Comparison of ENCODE assay signal across 10 mouse cellular contexts in the genomic region with DNA sequence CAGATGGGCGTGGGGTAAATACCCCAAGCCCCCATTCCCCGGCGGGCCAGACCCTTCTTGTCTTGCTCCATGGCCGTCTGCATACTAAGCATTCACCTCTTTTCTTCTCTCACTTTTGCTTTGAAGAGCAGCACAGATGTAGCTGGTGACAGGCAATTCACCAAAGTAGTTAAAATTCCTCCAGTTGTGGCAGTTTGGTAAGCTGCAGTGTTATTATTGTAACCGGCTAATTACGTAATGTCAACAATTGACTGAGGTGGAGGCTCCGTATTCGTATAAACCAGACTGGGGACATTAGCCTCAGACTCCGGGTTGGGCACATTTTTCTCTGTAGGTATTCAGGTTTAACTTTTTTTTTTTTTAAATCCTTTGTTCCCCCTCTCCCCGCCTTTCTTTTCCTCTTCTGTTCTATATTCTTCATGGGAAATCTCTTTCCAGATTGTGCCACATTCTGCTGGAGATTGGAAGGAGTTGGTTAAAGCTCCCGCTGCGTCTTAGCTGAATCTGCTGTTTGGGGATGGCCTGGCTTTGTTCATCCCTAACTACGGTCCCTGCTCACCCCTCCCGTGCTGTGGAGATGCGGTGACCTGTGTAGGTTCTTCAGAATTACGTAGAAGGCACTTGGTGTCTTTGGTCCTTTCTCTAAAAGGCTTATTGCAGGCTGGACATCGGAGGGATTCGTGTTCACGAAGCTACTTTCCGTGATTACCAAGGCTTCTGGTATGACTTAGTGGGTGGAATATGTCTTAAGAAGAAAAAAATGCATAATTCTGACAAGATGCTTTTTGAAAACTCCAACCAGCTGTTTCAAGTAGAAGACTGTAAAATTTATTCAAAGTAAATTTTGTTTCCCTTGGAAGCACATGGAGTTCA.
A peak's percentile ranks its signal among the peaks of the same experiment; 100 is the strongest.
DNase-seq lines count a peak whose midpoint lies in the region; ATAC-seq and TF ChIP-seq lines count a peak whose summit lies in the region.
"Had no signal": no experiment of that assay in that cellular context is flagged by ENCODE, and none has a peak within 500 bp of the region (broad histone marks: within the 10 kb centered on the region; RNA-seq: fewer than 3 reads in every experiment).

No protein-coding gene starts in this region.

- no peak for TF ChIP-seq CTCF in thymus, adult 2 months (IDR thresholded peaks at IDR 0.05; ENCODE audit: borderline replicate concordance, control insufficient read depth, extremely low read depth, insufficient read depth, low read length, poor library complexity)

- peak; percentile 88 for ATAC-seq in forebrain, embryonic 14.5 days
- peak; percentile 81 for ATAC-seq in midbrain, embryonic 11.5 days (ENCODE audit: low FRiP score)

- peak overlapping the region; percentile 69; the same call in 1 of the 2 replicates for H3K27ac ChIP-seq in forebrain, embryonic 14.5 days (ENCODE audit: low read depth, low read length)
- H3K27ac ChIP-seq in midbrain, embryonic 11.5 days (ENCODE audit: low read depth, low read length), result peak overlapping the region; percentile 48
- H3K27ac ChIP-seq in thymus, adult 2 months (ENCODE audit: control insufficient read depth, insufficient read depth, low read length), result no peak overlapping the region
- H3K27ac ChIP-seq: stomach, embryonic 15.5 days had no signal

- peak overlapping the region; percentile 43 for H3K4me2 ChIP-seq in forebrain, embryonic 14.5 days (ENCODE audit: low read length)
- H3K4me2 ChIP-seq in midbrain, embryonic 11.5 days, result peak overlapping the region; percentile 34
- H3K4me2 ChIP-seq: stomach, embryonic 15.5 days had no signal

- H3K27me3 ChIP-seq in forebrain, embryonic 14.5 days (replicated peaks; ENCODE audit: control insufficient read depth, insufficient read depth, low read length), result no peaks in the 10 kb centered on the region
- no peaks in the 10 kb centered on the region for H3K27me3 ChIP-seq in midbrain, embryonic 11.5 days (ENCODE audit: control insufficient read depth, insufficient read depth, low read length)
- H3K27me3 ChIP-seq in thymus, adult 2 months (ENCODE audit: control insufficient read depth, insufficient read depth, low read length), result no peaks in the 10 kb centered on the region
- H3K27me3 ChIP-seq: CH12.LX; stomach, embryonic 15.5 days had no signal

- no peak for TF ChIP-seq POLR2A in thymus, adult 2 months (IDR thresholded peaks at IDR 0.05; ENCODE audit: control insufficient read depth, extremely low read depth, insufficient read depth, low read length, poor library complexity)

- H3K4me1 ChIP-seq in forebrain, embryonic 14.5 days (ENCODE audit: control insufficient read depth, insufficient read depth, low read length), result peaks cover 33% of the 10 kb centered on the region
- peaks cover 27% of the 10 kb centered on the region for H3K4me1 ChIP-seq in midbrain, embryonic 11.5 days (ENCODE audit: control insufficient read depth, insufficient read depth, low read length)
- H3K4me1 ChIP-seq in thymus, adult 2 months (replicated peaks; ENCODE audit: control insufficient read depth, insufficient read depth, low read length), result no peaks in the 10 kb centered on the region
- H3K4me1 ChIP-seq: stomach, embryonic 15.5 days had no signal

- H3K9ac ChIP-seq in forebrain, embryonic 14.5 days (ENCODE audit: low read length), result peak overlapping the region; percentile 42; the same call in 1 of the 2 replicates
- H3K9ac ChIP-seq in midbrain, embryonic 11.5 days (ENCODE audit: low read length), result 0 out of 2 replicates have a peak overlapping the region, but pooled peaks have one; percentile 25
- H3K9ac ChIP-seq: stomach, embryonic 15.5 days had no signal

- H3K9me3 ChIP-seq in forebrain, embryonic 14.5 days (replicated peaks; ENCODE audit: control insufficient read depth, low read length), result no peaks in the 10 kb centered on the region
- no peaks in the 10 kb centered on the region for H3K9me3 ChIP-seq in midbrain, embryonic 11.5 days (ENCODE audit: control insufficient read depth, low read length)
- H3K9me3 ChIP-seq: stomach, embryonic 15.5 days had no signal

- no peaks in the 10 kb centered on the region for H3K36me3 ChIP-seq in forebrain, embryonic 14.5 days (ENCODE audit: control insufficient read depth, insufficient read depth, low read length)
- H3K36me3 ChIP-seq in midbrain, embryonic 11.5 days (ENCODE audit: control insufficient read depth, insufficient read depth, low read length), result no peaks in the 10 kb centered on the region
- H3K36me3 ChIP-seq in thymus, adult 2 months (ENCODE audit: control insufficient read depth, insufficient read depth, low read length), result no peaks in the 10 kb centered on the region
- H3K36me3 ChIP-seq: stomach, embryonic 15.5 days had no signal

- H3K4me3 ChIP-seq in forebrain, embryonic 14.5 days (ENCODE audit: low read depth, low read length), result no peak overlapping the region; the same call in 1 of the 2 replicates
- peak overlapping the region; percentile 9; the same call in 1 of the 2 replicates for H3K4me3 ChIP-seq in midbrain, embryonic 11.5 days (ENCODE audit: low read depth, low read length)
- no peak overlapping the region for H3K4me3 ChIP-seq in thymus, adult 2 months (ENCODE audit: control insufficient read depth, insufficient read depth, low read length)
- H3K4me3 ChIP-seq: stomach, embryonic 15.5 days had no signal

- WGBS in forebrain, embryonic 14.5 days, result 9% methylated on average over 20 of the region's 20 CpGs
- WGBS in midbrain, embryonic 11.5 days, result 8% methylated on average over 20 of the region's 20 CpGs
- 95% methylated on average over 20 of the region's 20 CpGs for WGBS in thymus, adult 2 months

- DNase-seq in kidney, postnatal 10 days, result peak; percentile 21
- DNase-seq in kidney, adult 8-10 months, result no peak
- peak; percentile 39 for DNase-seq in ZHBTc4 (ENCODE audit: low read depth, low spot score)
- peak; percentile 77 for DNase-seq in forebrain, embryonic 14.5 days (ENCODE audit: low spot score)
- peak; percentile 95 for DNase-seq in midbrain, embryonic 11.5 days (ENCODE audit: low spot score, missing footprints)
- no peak for DNase-seq in thymus, adult 2 months
- no peak for DNase-seq in frontal cortex, postnatal 36 days (ENCODE audit: low spot score in 2 of 2)
- no peak for DNase-seq in ovary, adult 18-20 months (ENCODE audit: low spot score)

Comparison
In these comparisons a context has a peak if more than half of its experiments do, and no peak if none do; other contexts are left out.
1. DNase-seq: peak in kidney, postnatal 10 days (single experiment), ZHBTc4 (single experiment), forebrain, embryonic 14.5 days (single experiment) and midbrain, embryonic 11.5 days (single experiment); none in kidney, adult 8-10 months (0 of 2), thymus, adult 2 months (single experiment), frontal cortex, postnatal 36 days (0 of 2) and ovary, adult 18-20 months (single experiment).